Comparison of ENCODE assay signal across 7 mouse cellular contexts in the genomic region with DNA sequence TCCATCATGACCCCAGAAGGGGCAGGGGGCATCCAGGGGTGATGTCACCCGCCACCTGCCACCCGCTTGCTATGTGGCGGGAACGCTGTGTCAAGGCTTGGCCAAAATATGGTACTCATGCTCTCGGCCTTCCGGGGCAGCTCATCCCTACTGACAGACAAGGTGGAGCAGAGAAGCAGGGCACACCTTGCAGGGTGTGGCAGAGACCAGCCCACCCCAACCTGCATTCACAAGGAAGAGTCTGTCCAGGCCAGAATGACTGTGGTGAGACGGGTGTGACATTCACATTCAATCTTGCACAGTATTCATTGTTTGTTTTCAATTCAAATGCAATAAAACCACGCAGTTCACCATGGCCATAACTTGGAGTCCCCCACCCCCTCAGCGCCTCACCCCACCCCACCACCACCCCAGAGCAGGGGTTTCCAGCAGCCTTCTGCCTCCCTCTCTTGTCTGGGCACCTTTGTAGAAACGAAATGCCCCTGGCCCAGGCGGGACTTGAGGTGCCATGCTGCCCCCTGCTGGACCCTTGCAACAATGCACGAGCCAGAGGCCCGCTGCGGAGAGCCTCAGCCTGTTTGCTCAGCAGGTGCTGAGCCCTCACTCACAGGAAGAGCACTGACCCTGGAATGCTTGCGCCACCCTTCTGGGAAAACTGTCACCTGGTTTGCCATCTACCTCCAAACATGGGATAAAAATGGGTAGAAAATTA. TPM values are rescaled to one million over a fixed set of nuclear protein-coding genes. Genes with fewer than 3 reads are reported as not detected.
A peak's percentile ranks its signal among the peaks of the same experiment; 100 is the strongest.
DNase-seq lines count a peak whose midpoint lies in the region; ATAC-seq and TF ChIP-seq lines count a peak whose summit lies in the region.

No protein-coding gene starts in this region.

- H3K36me3 ChIP-seq in intestine, postnatal 0 days (ENCODE audit: control insufficient read depth, insufficient read depth): no peaks in the 10 kb centered on the region
- no peaks in the 10 kb centered on the region for H3K36me3 ChIP-seq in midbrain, embryonic 15.5 days (replicated peaks)

- no peaks in the 10 kb centered on the region for H3K27me3 ChIP-seq in intestine, postnatal 0 days (replicated peaks; ENCODE audit: control insufficient read depth, insufficient read depth, low read length)
- no peaks in the 10 kb centered on the region for H3K27me3 ChIP-seq in midbrain, embryonic 15.5 days (replicated peaks)

- TF ChIP-seq CTCF in intestine, postnatal 0 days (IDR thresholded peaks at IDR 0.05; ENCODE audit: low read depth): peak; percentile 95

- WGBS in intestine, postnatal 0 days: 39% methylated on average over 15 of the region's 15 CpGs
- 45% methylated on average over 15 of the region's 15 CpGs for WGBS in midbrain, embryonic 15.5 days

- H3K4me2 ChIP-seq in intestine, postnatal 0 days (replicated peaks; ENCODE audit: low read depth): peak overlapping the region; percentile 46
- no peak overlapping the region for H3K4me2 ChIP-seq in midbrain, embryonic 15.5 days

- H3K9me3 ChIP-seq in intestine, postnatal 0 days (ENCODE audit: control insufficient read depth): no peaks in the 10 kb centered on the region
- no peaks in the 10 kb centered on the region for H3K9me3 ChIP-seq in midbrain, embryonic 15.5 days

- H3K27ac ChIP-seq in intestine, postnatal 0 days (ENCODE audit: low read depth, low read length): no peak overlapping the region
- no peak overlapping the region for H3K27ac ChIP-seq in midbrain, embryonic 15.5 days

- peak; percentile 76 for ATAC-seq in intestine, postnatal 0 days
- ATAC-seq in midbrain, embryonic 15.5 days (replicated peaks): peak; percentile 75

- no peaks in the 10 kb centered on the region for H3K4me1 ChIP-seq in intestine, postnatal 0 days (replicated peaks; ENCODE audit: control insufficient read depth, insufficient read depth, low read length)
- no peaks in the 10 kb centered on the region for H3K4me1 ChIP-seq in midbrain, embryonic 15.5 days

- DNase-seq in adrenal gland, adult 2 months: peak; percentile 81
- peak; percentile 91 for DNase-seq in embryo, embryonic 10.5 days (ENCODE audit: low spot score)
- peak; percentile 77 for DNase-seq in gastrocnemius, postnatal 4 days (ENCODE audit: low spot score in 2 of 2)
- DNase-seq in left cerebral cortex, postnatal 36 days (ENCODE audit: low spot score in 2 of 2): peak; percentile 77 to 78
- peak; percentile 63 to 79 for DNase-seq in spleen, adult 18-20 months

- H3K9ac ChIP-seq in intestine, postnatal 0 days (ENCODE audit: low read depth, low read length): 0 out of 2 replicates have a peak overlapping the region, but pooled peaks have one; percentile 7
- no peak overlapping the region for H3K9ac ChIP-seq in midbrain, embryonic 15.5 days

- intact Hi-C loops in left cerebral cortex, postnatal 36 days (cut with DNase I): loop anchor here (2.0 to 10.0 kb wide), 2 partner anchors 211 to 317 kb away; no protein-coding TSS in a partner anchor

- no peak overlapping the region for H3K4me3 ChIP-seq in intestine, postnatal 0 days (ENCODE audit: low read depth, low read length)
- H3K4me3 ChIP-seq in midbrain, embryonic 15.5 days: no peak overlapping the region

RNA-seq across cellular contexts. Expression of gene 1700021F07Rik, which starts 23.8 kb away (rescaled TPM):
- total RNA-seq in adrenal gland, adult 2 months (2021): not detected
- not detected in 2 replicates for polyA plus RNA-seq in adrenal gland, adult 2 months (2012; rRNA removed)
- not detected for total RNA-seq in gastrocnemius, postnatal 4 days (2021)
- polyA plus RNA-seq in intestine, postnatal 0 days (2015; fragmentation: Nextera tagmentation; extraction: Ambion mirVana): not detected in 2 replicates
- total RNA-seq in left cerebral cortex, postnatal 36 days (2021): not detected
- polyA plus RNA-seq in midbrain, embryonic 15.5 days (2015; fragmentation: Nextera tagmentation; extraction: Ambion mirVana): not detected in 2 replicates

RNA-seq across cellular contexts. Expression of gene Ankrd60, which starts 32.0 kb away (rescaled TPM):
- not detected for total RNA-seq in adrenal gland, adult 2 months (2021)
- not detected in 2 replicates for polyA plus RNA-seq in adrenal gland, adult 2 months (2012; rRNA removed)
- total RNA-seq in gastrocnemius, postnatal 4 days (2021): not detected
- polyA plus RNA-seq in intestine, postnatal 0 days (2015; fragmentation: Nextera tagmentation; extraction: Ambion mirVana): not detected in 2 replicates
- not detected for total RNA-seq in left cerebral cortex, postnatal 36 days (2021)
- polyA plus RNA-seq in midbrain, embryonic 15.5 days (2015; fragmentation: Nextera tagmentation; extraction: Ambion mirVana): not detected in 2 replicates
